In the genomic region with DNA sequence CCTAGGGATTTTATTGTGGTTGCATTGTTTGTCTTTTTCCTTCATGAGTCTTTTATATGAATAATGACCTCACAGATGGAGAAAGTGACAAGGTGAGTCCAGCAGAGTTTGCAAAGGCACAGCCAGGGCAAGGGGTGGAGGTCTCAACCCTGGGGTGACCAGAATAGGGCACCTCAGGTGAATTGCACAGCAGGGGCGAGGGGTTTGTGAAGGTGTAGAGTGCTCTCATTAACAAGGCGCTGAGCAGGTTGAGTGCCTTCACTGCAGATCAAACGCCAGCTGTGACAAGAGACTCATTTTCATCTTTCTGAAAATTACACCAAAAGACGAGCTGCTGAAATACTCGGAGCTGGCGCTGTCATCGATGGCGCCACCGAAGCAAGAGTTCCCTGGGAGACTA, we compare ENCODE assay signal across 10 mouse cellular contexts. TPM values are rescaled to one million over a fixed set of nuclear protein-coding genes. Genes with fewer than 3 reads are reported as not detected.
DNase-seq lines count a peak whose midpoint lies in the region; ATAC-seq lines count a peak whose summit lies in the region.
"Had no signal": no experiment of that assay in that cellular context is flagged by ENCODE, and none has a peak within 500 bp of the region (broad histone marks: within the 10 kb centered on the region; RNA-seq: fewer than 3 reads in every experiment).

No protein-coding gene starts in this region.

- H3K27me3 ChIP-seq in heart, embryonic 14.5 days (ENCODE audit: control insufficient read depth, insufficient read depth, low read length): peaks cover 53% of the 10 kb centered on the region
- peaks cover 88% of the 10 kb centered on the region for H3K27me3 ChIP-seq in forebrain, embryonic 15.5 days
- peaks cover 49% of the 10 kb centered on the region for H3K27me3 ChIP-seq in midbrain, embryonic 11.5 days (ENCODE audit: control insufficient read depth, insufficient read depth, low read length)

- H3K4me1 ChIP-seq in heart, embryonic 14.5 days (ENCODE audit: control insufficient read depth in 2 of 2, insufficient read depth in 2 of 2, low read length in 2 of 2): 0 out of 4 replicates have a peak, but pooled peaks cover 0 to 3% of the 10 kb centered on the region in 2 experiments
- peaks cover 10% of the 10 kb centered on the region for H3K4me1 ChIP-seq in forebrain, embryonic 15.5 days
- H3K4me1 ChIP-seq in midbrain, embryonic 11.5 days (ENCODE audit: control insufficient read depth, insufficient read depth, low read length): peaks cover 8% of the 10 kb centered on the region

- ATAC-seq in heart, embryonic 14.5 days (ENCODE audit: insufficient number of reproducible peaks, insufficient read depth, low FRiP score, low read depth): no peak
- peak; percentile 26 for ATAC-seq in forebrain, embryonic 15.5 days (replicated peaks)
- no peak for ATAC-seq in midbrain, embryonic 11.5 days (ENCODE audit: low FRiP score)

- no peak overlapping the region for H3K27ac ChIP-seq in heart, embryonic 14.5 days (replicated peaks in 1 of 2; ENCODE audit: control insufficient read depth in 1 of 2, insufficient read depth in 1 of 2, low read depth in 2 of 2, low read length in 2 of 2)
- no peak overlapping the region for H3K27ac ChIP-seq in forebrain, embryonic 15.5 days (replicated peaks)
- H3K27ac ChIP-seq in midbrain, embryonic 11.5 days (ENCODE audit: low read depth, low read length): no peak overlapping the region

- no peak overlapping the region for H3K9ac ChIP-seq in heart, embryonic 14.5 days (ENCODE audit: low read length)
- no peak overlapping the region for H3K9ac ChIP-seq in forebrain, embryonic 15.5 days (replicated peaks)
- H3K9ac ChIP-seq in midbrain, embryonic 11.5 days (ENCODE audit: low read length): no peak overlapping the region

- intact Hi-C loops in heart, postnatal 36 days (cut with DNase I): no loop called here

- no peak for DNase-seq in heart, postnatal 36 days
- peak; percentile 29 for DNase-seq in brain, adult 2 months (ENCODE audit: low read depth, low spot score)
- peak; percentile 88 for DNase-seq in midbrain, embryonic 11.5 days (ENCODE audit: low spot score, missing footprints)
- DNase-seq in ovary, postnatal 36 days (ENCODE audit: low spot score): no peak
- DNase-seq in embryo, embryonic 10 days (ENCODE audit: low spot score): no peak
- DNase-seq in adrenal gland, adult 2 months: no peak
- DNase-seq: lung, postnatal 14 days had no signal

- H3K36me3 ChIP-seq in heart, embryonic 14.5 days (ENCODE audit: control insufficient read depth, insufficient read depth, low read length): no peaks in the 10 kb centered on the region
- no peaks in the 10 kb centered on the region for H3K36me3 ChIP-seq in forebrain, embryonic 15.5 days
- no peaks in the 10 kb centered on the region for H3K36me3 ChIP-seq in midbrain, embryonic 11.5 days (ENCODE audit: control insufficient read depth, insufficient read depth, low read length)

- 20% methylated on average over 9 of the region's 9 CpGs for WGBS in heart, embryonic 14.5 days
- 14% methylated on average over 9 of the region's 9 CpGs for WGBS in forebrain, embryonic 15.5 days
- WGBS in midbrain, embryonic 11.5 days: 19% methylated on average over 9 of the region's 9 CpGs

- H3K4me2 ChIP-seq in heart, embryonic 14.5 days (ENCODE audit: low read length): peak overlapping the region; percentile 89
- H3K4me2 ChIP-seq in forebrain, embryonic 15.5 days (replicated peaks): peak overlapping the region; percentile 87
- peak overlapping the region; percentile 93 for H3K4me2 ChIP-seq in midbrain, embryonic 11.5 days

- H3K9me3 ChIP-seq in heart, embryonic 14.5 days (ENCODE audit: control insufficient read depth, low read length): no peaks in the 10 kb centered on the region
- H3K9me3 ChIP-seq in forebrain, embryonic 15.5 days: no peaks in the 10 kb centered on the region
- H3K9me3 ChIP-seq in midbrain, embryonic 11.5 days (ENCODE audit: control insufficient read depth, low read length): no peaks in the 10 kb centered on the region

- H3K4me3 ChIP-seq in heart, embryonic 14.5 days (ENCODE audit: control insufficient read depth in 1 of 2, insufficient read depth in 1 of 2, low read depth in 1 of 2, low read length in 2 of 2): peak overlapping the region in 1 of 2 experiments; percentile 67; a peak in 1 of 4 replicates
- peak overlapping the region; percentile 55 for H3K4me3 ChIP-seq in forebrain, embryonic 15.5 days
- H3K4me3 ChIP-seq in midbrain, embryonic 11.5 days (ENCODE audit: low read depth, low read length): peak overlapping the region; percentile 59

RNA-seq across cellular contexts. Expression of a gene that starts 36.6 kb away (rescaled TPM):
- polyA plus RNA-seq in heart, embryonic 14.5 days (2014; fragmentation: Nextera tagmentation; extraction: Ambion mirVana): 0.12 and 0.27 TPM in 2 replicates
- total RNA-seq in heart, postnatal 36 days (2021): not detected
- 9.3 and 15.0 TPM in 2 replicates for polyA plus RNA-seq in forebrain, embryonic 15.5 days (2015; fragmentation: Nextera tagmentation; extraction: Ambion mirVana)
- 9.6 TPM in 2 replicates for polyA plus RNA-seq in midbrain, embryonic 11.5 days (2014; fragmentation: Nextera tagmentation; extraction: Ambion mirVana)
- total RNA-seq in adrenal gland, adult 2 months (2021): not detected
- 0.10 TPM in 1 of 2 replicates, not detected in the other for polyA plus RNA-seq in adrenal gland, adult 2 months (2012; rRNA removed)

RNA-seq across cellular contexts. Expression of a gene that starts 46.9 kb away (rescaled TPM):
- 0.94 and 1.0 TPM in 2 replicates for polyA plus RNA-seq in heart, embryonic 14.5 days (2014; fragmentation: Nextera tagmentation; extraction: Ambion mirVana)
- total RNA-seq in heart, postnatal 36 days (2021): 10 to 100 TPM; 14.3 to 20.5 TPM
- 0.19 and 0.31 TPM in 2 replicates for polyA plus RNA-seq in forebrain, embryonic 15.5 days (2015; fragmentation: Nextera tagmentation; extraction: Ambion mirVana)
- polyA plus RNA-seq in midbrain, embryonic 11.5 days (2014; fragmentation: Nextera tagmentation; extraction: Ambion mirVana): 0.07 TPM in 1 of 2 replicates, not detected in the other
- total RNA-seq in adrenal gland, adult 2 months (2021): not detected
- polyA plus RNA-seq in adrenal gland, adult 2 months (2012; rRNA removed): not detected in 2 replicates
- polyA plus RNA-seq: spleen, adult 2 months had no signal

Comparison
In these comparisons a context has a peak if more than half of its experiments do, and no peak if none do; other contexts are left out.
1. DNase-seq: peak in brain, adult 2 months (single experiment) and midbrain, embryonic 11.5 days (single experiment); none in heart, postnatal 36 days (0 of 2), ovary, postnatal 36 days (single experiment), embryo, embryonic 10 days (single experiment) and adrenal gland, adult 2 months (single experiment).
2. Peak in every context shown above with its lines, with median percentiles within 50 percentile points of each other: H3K4me2 ChIP-seq.